Mouse (Mus musculus) CH12.LX (cell line): ENCODE measurements around the gene Acox3. TPM values are rescaled to one million over a fixed set of nuclear protein-coding genes. Genes with fewer than 3 reads are reported as not detected.

Source experiments
- DNase-seq: peaks from one replicate; pipeline ENCODE4 v3.0.0-alpha.2; 2013; ENCODE audit errors: extremely low read depth
- H3K27ac ChIP-seq: 2 replicates; pipeline ENCODE4 v1.5.1; 2012; ENCODE audit warnings: low read depth, mild to moderate bottlenecking, control low read depth, moderate library complexity; ENCODE audit not compliant: insufficient read depth
- H3K27me3 ChIP-seq: replicated peaks from 2 replicates; pipeline ENCODE3; 2012; ENCODE audit warnings: inconsistent platforms
- H3K36me3 ChIP-seq, 2 experiments: replicated peaks in 1 of 2; 2 replicates each; pipeline versions ENCODE3 to v1.6.1; 2012; ENCODE audit warnings: inconsistent platforms in 1 of 2, low read length in 1 of 2, mild to moderate bottlenecking in 1 of 2, mixed read lengths in 1 of 2, moderate library complexity in 1 of 2; ENCODE audit not compliant: control insufficient read depth in 1 of 2, insufficient read depth in 1 of 2
- H3K4me1 ChIP-seq, 2 experiments: 2 replicates each; pipeline ENCODE4 v1.6.1; 2012; ENCODE audit warnings: inconsistent platforms in 1 of 2, moderate library complexity in 1 of 2; ENCODE audit not compliant: insufficient read depth in 2 of 2, control insufficient read depth in 1 of 2
- H3K4me2 ChIP-seq: 2 replicates; pipeline ENCODE4 v1.6.1; 2012; ENCODE audit warnings: low read depth, mild to moderate bottlenecking, control low read depth; ENCODE audit not compliant: poor library complexity, insufficient read depth, severe bottlenecking
- H3K4me3 ChIP-seq, 3 experiments: fragments of 150-350 bp in 1 of 3; sonication (generic) in 1 of 3; replicated peaks in 1 of 3; 2 replicates each; pipeline versions ENCODE3 to v1.5.1; 2011 to 2012; ENCODE audit warnings: low read depth in 2 of 3, low read length in 2 of 3, mild to moderate bottlenecking in 2 of 3, moderate library complexity in 2 of 3, control low read depth in 1 of 3, improper control_type of control experiment in 1 of 3, inconsistent platforms in 1 of 3, mixed read lengths in 1 of 3; ENCODE audit not compliant: poor library complexity in 1 of 3
- H3K79me2 ChIP-seq: replicated peaks from 2 replicates; pipeline ENCODE4 v1.6.1; 2012; ENCODE audit warnings: mild to moderate bottlenecking, moderate library complexity; ENCODE audit not compliant: control insufficient read depth, poor library complexity, insufficient read depth, severe bottlenecking; ENCODE audit errors: extremely low read depth
- H3K9ac ChIP-seq: 2 replicates; pipeline ENCODE4 v1.6.1; 2012; ENCODE audit warnings: low read depth, mild to moderate bottlenecking, control low read depth, moderate library complexity; ENCODE audit not compliant: insufficient read depth
- H3K9me3 ChIP-seq: replicated peaks from 2 replicates; pipeline ENCODE3; 2012; ENCODE audit warnings: low read length, inconsistent platforms, mixed read lengths
- BHLHE40 ChIP-seq: IDR thresholded peaks from 2 replicates; pipeline ENCODE4 v1.6.1; 2011; ENCODE audit warnings: mild to moderate bottlenecking, low read depth, low read length, improper control_type of control experiment
- CHD1 ChIP-seq: IDR thresholded peaks from 2 replicates; pipeline ENCODE4 v1.6.1; 2012; ENCODE audit warnings: low read depth, low read length, improper control_type of control experiment, inconsistent platforms
- CHD2 ChIP-seq: IDR thresholded peaks from 2 replicates; pipeline ENCODE4 v1.6.1; 2011; ENCODE audit warnings: low read length, improper control_type of control experiment
- CTCF ChIP-seq, 2 experiments: IDR thresholded peaks in 1 of 2; conservative IDR thresholded peaks in 1 of 2; 2 replicates each; pipeline ENCODE4 v1.5.1; 2011 to 2012; ENCODE audit warnings: low read depth in 2 of 2, low read length in 2 of 2, improper control_type of control experiment in 1 of 2, inconsistent platforms in 1 of 2, mild to moderate bottlenecking in 1 of 2, moderate library complexity in 1 of 2
- E2F4 ChIP-seq: IDR thresholded peaks from 2 replicates; pipeline ENCODE4 v1.6.1; 2011; ENCODE audit warnings: low read depth, low read length, improper control_type of control experiment; ENCODE audit not compliant: insufficient replicate concordance
- ELF1 ChIP-seq: IDR thresholded peaks from 2 replicates; pipeline ENCODE4 v1.6.1; 2014; ENCODE audit warnings: low read depth, mild to moderate bottlenecking, inconsistent platforms, low read length, improper control_type of control experiment
- EP300 ChIP-seq: IDR thresholded peaks from 2 replicates; pipeline ENCODE4 v1.6.1; 2011; ENCODE audit warnings: low read length, improper control_type of control experiment
- ETS1 ChIP-seq: conservative IDR thresholded peaks from 2 replicates; pipeline ENCODE4 v1.6.1; 2012; ENCODE audit warnings: low read depth, mild to moderate bottlenecking, inconsistent platforms, low read length, improper control_type of control experiment, moderate library complexity
- GABPA ChIP-seq: IDR thresholded peaks from 2 replicates; pipeline ENCODE4 v1.6.1; 2012; ENCODE audit warnings: low read depth, low read length, improper control_type of control experiment, inconsistent platforms; ENCODE audit not compliant: insufficient replicate concordance
- IRF4 ChIP-seq: IDR thresholded peaks from 2 replicates; pipeline ENCODE4 v1.6.1; 2014; ENCODE audit warnings: low read depth, mild to moderate bottlenecking, inconsistent platforms, low read length, improper control_type of control experiment
- JUND ChIP-seq: conservative IDR thresholded peaks from 2 replicates; pipeline ENCODE4 v1.6.1; 2011; ENCODE audit warnings: low read depth, low read length, improper control_type of control experiment
- MAX ChIP-seq: IDR thresholded peaks from 2 replicates; pipeline ENCODE4 v1.6.1; 2011; ENCODE audit warnings: low read length, improper control_type of control experiment
- MEF2A ChIP-seq: IDR thresholded peaks from 2 replicates; pipeline ENCODE4 v1.6.1; 2014; ENCODE audit warnings: low read depth, mild to moderate bottlenecking, inconsistent platforms, low read length, improper control_type of control experiment, borderline replicate concordance
- RCOR1 ChIP-seq: conservative IDR thresholded peaks from 2 replicates; pipeline ENCODE4 v1.6.1; 2012; ENCODE audit warnings: low read depth, mild to moderate bottlenecking, inconsistent platforms, low read length, improper control_type of control experiment
- SIN3A ChIP-seq: IDR thresholded peaks from 2 replicates; pipeline ENCODE4 v1.6.1; 2012; ENCODE audit warnings: low read length, improper control_type of control experiment, inconsistent platforms
- SMC3 ChIP-seq: IDR thresholded peaks from 2 replicates; pipeline ENCODE4 v1.6.1; 2011; ENCODE audit warnings: low read depth, low read length, improper control_type of control experiment
- dilution Hi-C: fragments of 300-500 bp; cut with MboI; formaldehyde crosslinking; loops from 2 replicates; pipeline ENCODE4 v1.14.3; 2020; ENCODE audit warnings: low sequenced_read_pairs; ENCODE audit not compliant: extremely low pct_unique_long_range_greater_than_20kb, extremely low pct_ligation_motif_present
- in situ Hi-C: fragments of 300-500 bp; cut with MboI; formaldehyde crosslinking; loops from 3 replicates; pipeline ENCODE4 v1.14.3; 2019; ENCODE audit warnings: low sequenced_read_pairs, low pct_ligation_motif_present, low pct_unique_long_range_greater_than_20kb, mixed read lengths
- polyA plus RNA-seq: library from polyadenylated mRNA; unstranded; fragments of >175 nt; gene quantifications from 2 replicates; pipeline ENCODE4 v1.2.1, GENCODE M21; 2012; ENCODE audit warnings: low read depth; ENCODE audit not compliant: insufficient read length
- total RNA-seq, 2 experiments: library from RNA; depleted of rRNA; stranded (reverse); fragments of 300-350 nt in 1 of 2; fragments of >200 nt in 1 of 2; gene quantifications; 2 replicates each; pipeline ENCODE4 v1.2.3; 2012 to 2014

The Acox3 gene
- total and polyA plus RNA-seq, 3 experiments = 11.5 to 32.3 (median 22.3) TPM

GRCm38 (mm10) chr5:35563449-35563848 is 19.4 kb upstream of the Acox3 start:
- Histone ChIP-seq H3K4me3 (no peak overlapping the region), H3K4me2 (no peak overlapping the region), H3K4me1 (no peaks in the 10 kb centered on the region), H3K36me3 (peaks cover 90 to 99% of the 10 kb centered on the region in 2 experiments), H3K27ac (no peak overlapping the region), H3K9ac (no peak overlapping the region), H3K9me3 (no peaks in the 10 kb centered on the region), H3K27me3 (no peaks in the 10 kb centered on the region), H3K79me2 (no peaks in the 10 kb centered on the region)
- dilution Hi-C loops (no loop called here), in situ Hi-C loops (no loop called here)
- DNase-seq = peak; percentile 57
- TF ChIP-seq CHD2 = no peak
- TF ChIP-seq CTCF (conservative IDR thresholded peaks at IDR 0.05 in 1 of 2, IDR thresholded peaks at IDR 0.05 in 1 of 2; ENCODE audit: low read depth in 2 of 2, low read length in 2 of 2) = peak; percentile 72 to 93
- TF ChIP-seq MEF2A = no peak
- TF ChIP-seq JUND = no peak

GRCm38 (mm10) chr5:35565217-35565616 is 17.6 kb upstream of the Acox3 start:
- no peak overlapping the region for H3K9ac ChIP-seq
- in situ Hi-C loops (no loop called here), dilution Hi-C loops (no loop called here)
- no peaks in the 10 kb centered on the region for H3K4me1 ChIP-seq
- no peak overlapping the region for H3K4me2 ChIP-seq
- H3K9me3 ChIP-seq = no peaks in the 10 kb centered on the region
- no peak for DNase-seq
- H3K36me3 ChIP-seq = peaks cover 87 to 97% of the 10 kb centered on the region in 2 experiments
- no peaks in the 10 kb centered on the region for H3K79me2 ChIP-seq
- H3K4me3 ChIP-seq = no peak overlapping the region
- H3K27ac ChIP-seq = no peak overlapping the region
- TF ChIP-seq ELF1 = no peak
- no peak for TF ChIP-seq GABPA
- TF ChIP-seq SMC3 = no peak
- TF ChIP-seq MEF2A = no peak
- TF ChIP-seq CTCF (conservative IDR thresholded peaks at IDR 0.05 in 1 of 2, IDR thresholded peaks at IDR 0.05 in 1 of 2; ENCODE audit: low read depth in 2 of 2, low read length in 2 of 2) = no peak
- no peak for TF ChIP-seq E2F4
- TF ChIP-seq SIN3A = no peak
- TF ChIP-seq CHD1 = no peak
- no peak for TF ChIP-seq EP300
- H3K27me3 ChIP-seq = no peaks in the 10 kb centered on the region

- Histone ChIP-seq H3K4me2 (no peak overlapping the region), H3K4me3 (no peak overlapping the region), H3K36me3 (peaks cover 85 to 98% of the 10 kb centered on the region in 2 experiments), H3K27ac (no peak overlapping the region), H3K9ac (no peak overlapping the region), H3K9me3 (no peaks in the 10 kb centered on the region), H3K27me3 (no peaks in the 10 kb centered on the region), H3K79me2 (no peaks in the 10 kb centered on the region), H3K4me1 (no peaks in the 10 kb centered on the region)
- no peak for TF ChIP-seq CTCF (conservative IDR thresholded peaks at IDR 0.05 in 1 of 2, IDR thresholded peaks at IDR 0.05 in 1 of 2; ENCODE audit: low read depth in 2 of 2, low read length in 2 of 2)
- no peak for TF ChIP-seq IRF4
- no peak for TF ChIP-seq BHLHE40
- no peak for TF ChIP-seq ETS1
- no peak for TF ChIP-seq SIN3A
- TF ChIP-seq MAX = no peak
- TF ChIP-seq E2F4 = no peak
- no peak for TF ChIP-seq CHD2
- no peak for TF ChIP-seq RCOR1
- no peak for DNase-seq
- in situ Hi-C loops = no loop called here
- dilution Hi-C loops = no loop called here
These were observed 16.2 kb upstream of the Acox3 start for GRCm38 (mm10) chr5:35566632-35567031.
